Mouse (Mus musculus) left cerebral cortex, adult 2 months (tissue): ENCODE results near the gene Stim2. TPM values are rescaled to one million over a fixed set of nuclear protein-coding genes. Genes with fewer than 3 reads are reported as not detected.

Experiments used
- DNase-seq, 2 experiments: peaks; one replicate each; pipeline ENCODE4 v3.0.0; 2021 to 2022; ENCODE audit warnings: low spot score in 2 of 2, mixed read lengths in 1 of 2; ENCODE audit errors: extremely low spot score in 1 of 2
- H3K27ac ChIP-seq: fragments of 200-600 bp; 2 replicates; pipeline ENCODE4 v1.8.1; 2022
- H3K4me3 ChIP-seq: fragments of 200-600 bp; 2 replicates; pipeline ENCODE4 v1.8.1; 2022
- CTCF ChIP-seq: fragments of 200-600 bp; IDR thresholded peaks from 2 replicates; pipeline ENCODE4 v1.8.1; 2022; ENCODE audit warnings: antibody characterized with exemption, mild to moderate bottlenecking, moderate library complexity
- intact Hi-C: fragments of 180-260 bp; cut with DNase I; formaldehyde crosslinking; loops from one replicate; pipeline ENCODE4 v1.15.1; 2025
- total RNA-seq, 2 experiments: library from RNA; stranded (reverse); gene quantifications; 2 replicates each; pipeline ENCODE4 v1.2.3; 2021

The Stim2 gene
- total RNA-seq, 2 experiments from 2014 or later = 75.6 to 92.2 TPM

GRCm38 (mm10) chr5:54154503-54155226 is 156.4 kb downstream of the Stim2 start:
- peak; percentile 77 for TF ChIP-seq CTCF
- peak overlapping the region; percentile 88 for H3K27ac ChIP-seq
- DNase-seq = peak; percentile 35 to 47
- intact Hi-C loops = no loop called here
- H3K4me3 ChIP-seq = peak overlapping the region; percentile 43

- no peak for TF ChIP-seq CTCF
- Histone ChIP-seq H3K27ac (peak overlapping the region; percentile 88), H3K4me3 (peak overlapping the region; percentile 43)
- intact Hi-C loops = no loop called here
- DNase-seq = no peak
These were observed 157.0 kb downstream of the Stim2 start for GRCm38 (mm10) chr5:54155227-54155776.

GRCm38 (mm10) chr5:54155916-54156315 is 157.6 kb downstream of the Stim2 start:
- Histone ChIP-seq H3K27ac (no peak overlapping the region), H3K4me3 (no peak overlapping the region)
- intact Hi-C loops = no loop called here
- no peak for TF ChIP-seq CTCF
- no peak for DNase-seq

- no peak overlapping the region for H3K27ac ChIP-seq
- no peak for TF ChIP-seq CTCF
These were observed 158.7 kb downstream of the Stim2 start for GRCm38 (mm10) chr5:54156944-54157527.

GRCm38 (mm10) chr5:54158230-54158629 is 159.9 kb downstream of the Stim2 start:
- Histone ChIP-seq H3K4me3 (no peak overlapping the region), H3K27ac (no peak overlapping the region)
- intact Hi-C loops = no loop called here
- no peak for TF ChIP-seq CTCF
- DNase-seq = no peak

More at GRCm38 (mm10) chr5:54156944-54157527, 158.7 kb downstream of the Stim2 start:
- no peak overlapping the region for H3K4me3 ChIP-seq
- intact Hi-C loops = no loop called here
- DNase-seq = no peak

- DNase-seq = no peak
- H3K27ac ChIP-seq = no peak overlapping the region; the same call in 1 of the 2 replicates
- intact Hi-C loops = no loop called here
- no peak overlapping the region for H3K4me3 ChIP-seq
- no peak for TF ChIP-seq CTCF
These were observed 161.0 kb downstream of the Stim2 start for GRCm38 (mm10) chr5:54159156-54159793.

- intact Hi-C loops = no loop called here
- DNase-seq = no peak
- H3K27ac ChIP-seq = no peak overlapping the region
These were observed 162.3 kb downstream of the Stim2 start for GRCm38 (mm10) chr5:54160561-54160960.

GRCm38 (mm10) chr5:54163890-54164289 is 165.6 kb downstream of the Stim2 start:
- H3K4me3 ChIP-seq = no peak overlapping the region
- intact Hi-C loops = no loop called here
- TF ChIP-seq CTCF = no peak
- no peak for DNase-seq
- no peak overlapping the region for H3K27ac ChIP-seq

More at GRCm38 (mm10) chr5:54160561-54160960, 162.3 kb downstream of the Stim2 start:
- H3K4me3 ChIP-seq = no peak overlapping the region
- TF ChIP-seq CTCF = no peak

Other genes with a start within 250 kb of the Stim2 start
- 10 to 100 TPM; 45.2 to 48.7 TPM for gene Tbc1d19, start 188.9 kb upstream of the Stim2 start, total RNA-seq